Mouse (Mus musculus): ENCODE data around the gene Prkag3.
A peak's percentile ranks its signal among the peaks of the same experiment; 100 is the strongest.

- no peak for TF ChIP-seq CTCF (IDR thresholded peaks at IDR 0.05; ENCODE audit: control insufficient read depth, insufficient read depth, insufficient replicate concordance, low read depth, low read length)
- TF ChIP-seq POLR2A (IDR thresholded peaks at IDR 0.05; ENCODE audit: control insufficient read depth, low read depth, low read length) = peak; percentile 60; the same call in 1 of the 2 replicates
Measured at GRCm38 (mm10) chr1:74713099-74713858, 35.7 kb downstream of the Prkag3 start, which contains the start of gene Cyp27a1.

Measured in testis, adult 2 months (tissue).